Mouse (Mus musculus): ENCODE measurements around the gene Pgam2.
A peak's percentile ranks its signal among the peaks of the same experiment; 100 is the strongest.

The Pgam2 gene

GRCm38 (mm10) chr11:5805711-5806110 is 2.2 kb upstream of the Pgam2 start:
- DNase-seq (ENCODE audit: low read depth) = no peak

- no peak for DNase-seq (ENCODE audit: low read depth)
These were observed 641 bp upstream of the Pgam2 start for GRCm38 (mm10) chr11:5804174-5804573.

GRCm38 (mm10) chr11:5802457-5803217 is 896 bp downstream of the Pgam2 start:
- no peak for DNase-seq (ENCODE audit: low read depth)

- DNase-seq (ENCODE audit: low read depth) = no peak
These were observed 1.5 kb downstream of the Pgam2 start for GRCm38 (mm10) chr11:5802005-5802404.

- no peak for DNase-seq (ENCODE audit: low read depth)
These were observed 2.0 kb downstream of the Pgam2 start for GRCm38 (mm10) chr11:5801511-5801910.

- no peak for DNase-seq (ENCODE audit: low read depth)
These were observed 3.7 kb downstream of the Pgam2 start for GRCm38 (mm10) chr11:5799621-5800490.

GRCm38 (mm10) chr11:5797928-5798327 is 5.6 kb downstream of the Pgam2 start:
- DNase-seq (ENCODE audit: low read depth) = no peak

GRCm38 (mm10) chr11:5797371-5797770 is 6.2 kb downstream of the Pgam2 start:
- DNase-seq (ENCODE audit: low read depth) = no peak

- no peak for DNase-seq (ENCODE audit: low read depth)
These were observed 6.6 kb downstream of the Pgam2 start for GRCm38 (mm10) chr11:5796939-5797338.

- no peak for DNase-seq (ENCODE audit: low read depth)
These were observed 7.8 kb downstream of the Pgam2 start for GRCm38 (mm10) chr11:5795706-5796105.

- no peak for DNase-seq (ENCODE audit: low read depth)
These were observed 8.2 kb downstream of the Pgam2 start for GRCm38 (mm10) chr11:5795290-5795689.

- no peak for DNase-seq (ENCODE audit: low read depth)
These were observed 13.1 kb downstream of the Pgam2 start for GRCm38 (mm10) chr11:5790431-5790830.

- no peak for DNase-seq (ENCODE audit: low read depth)
These were observed 13.7 kb downstream of the Pgam2 start for GRCm38 (mm10) chr11:5789754-5790333.

GRCm38 (mm10) chr11:5789071-5789753 is 14.3 kb downstream of the Pgam2 start:
- peak; percentile 43 for DNase-seq (ENCODE audit: low read depth)

GRCm38 (mm10) chr11:5788056-5789014 is 15.2 kb downstream of the Pgam2 start, which contains the start of gene Dbnl:
Gene Dbnl (plus strand): TSS chr11:5788488.
- peak; percentile 94 for DNase-seq (ENCODE audit: low read depth)

- no peak for DNase-seq (ENCODE audit: low read depth)
These were observed 15.9 kb downstream of the Pgam2 start for GRCm38 (mm10) chr11:5787671-5788055.

- DNase-seq (ENCODE audit: low read depth) = no peak
These were observed 17.8 kb downstream of the Pgam2 start for GRCm38 (mm10) chr11:5785732-5786131.

- peak; percentile 58 for DNase-seq (ENCODE audit: low read depth)
These were observed 21.2 kb downstream of the Pgam2 start for GRCm38 (mm10) chr11:5782199-5782944.

GRCm38 (mm10) chr11:5780035-5780499 is 23.5 kb downstream of the Pgam2 start:
- DNase-seq (ENCODE audit: low read depth) = no peak

- no peak for DNase-seq (ENCODE audit: low read depth)
These were observed 25.1 kb downstream of the Pgam2 start for GRCm38 (mm10) chr11:5778481-5778880.
